In genomic region chr13:49044145-49044561, GRCm38 (mm10) we compare ENCODE assay signal across 15 mouse cellular contexts.
A peak's percentile ranks its signal among the peaks of the same experiment; 100 is the strongest.
DNase-seq lines count a peak whose midpoint lies in the region; ATAC-seq lines count a peak whose summit lies in the region.
"Had no signal": no experiment of that assay in that cellular context is flagged by ENCODE, and none has a peak within 500 bp of the region (broad histone marks: within the 10 kb centered on the region; RNA-seq: fewer than 3 reads in every experiment).

No protein-coding gene starts in this region.

- no peaks in the 10 kb centered on the region for H3K27me3 ChIP-seq in heart, embryonic 11.5 days (ENCODE audit: control insufficient read depth, insufficient read depth, low read length)
- H3K27me3 ChIP-seq in forebrain, embryonic 16.5 days (replicated peaks; ENCODE audit: control insufficient read depth, insufficient read depth, low read length), result no peaks in the 10 kb centered on the region
- no peaks in the 10 kb centered on the region for H3K27me3 ChIP-seq in neural tube, embryonic 11.5 days (ENCODE audit: control insufficient read depth, insufficient read depth, low read length)
- H3K27me3 ChIP-seq: heart, embryonic 13.5 days had no signal

- H3K9ac ChIP-seq in heart, embryonic 11.5 days (ENCODE audit: low read depth, low read length), result 0 out of 2 replicates have a peak overlapping the region, but pooled peaks have one; percentile 16
- H3K9ac ChIP-seq in forebrain, embryonic 16.5 days (replicated peaks; ENCODE audit: low read depth, low read length), result no peak overlapping the region; the same call in 1 of the 2 replicates
- peak overlapping the region; percentile 33; the same call in 1 of the 2 replicates for H3K9ac ChIP-seq in neural tube, embryonic 11.5 days (ENCODE audit: low read length)
- H3K9ac ChIP-seq: heart, embryonic 13.5 days had no signal

- H3K36me3 ChIP-seq in heart, embryonic 11.5 days (ENCODE audit: control insufficient read depth, insufficient read depth, low read length), result no peaks in the 10 kb centered on the region
- H3K36me3 ChIP-seq in forebrain, embryonic 16.5 days (ENCODE audit: control insufficient read depth, insufficient read depth), result peaks cover 18% of the 10 kb centered on the region; the same call in 1 of the 2 replicates
- H3K36me3 ChIP-seq in neural tube, embryonic 11.5 days (ENCODE audit: control insufficient read depth, insufficient read depth, low read length), result peaks cover 2% of the 10 kb centered on the region
- H3K36me3 ChIP-seq: heart, embryonic 13.5 days had no signal

- WGBS in heart, embryonic 11.5 days (ENCODE audit: insufficient replicate concordance), result 66% methylated on average over 10 of the region's 10 CpGs
- 9% methylated on average over 10 of the region's 10 CpGs for WGBS in forebrain, embryonic 16.5 days
- WGBS in neural tube, embryonic 11.5 days, result 33% methylated on average over 10 of the region's 10 CpGs

- intact Hi-C loops in heart, postnatal 14 days (cut with DNase I), result no loop called here

- no peak overlapping the region for H3K27ac ChIP-seq in heart, embryonic 11.5 days (ENCODE audit: low read depth, low read length)
- no peak overlapping the region for H3K27ac ChIP-seq in forebrain, embryonic 16.5 days (ENCODE audit: low read length)
- H3K27ac ChIP-seq in neural tube, embryonic 11.5 days (ENCODE audit: low read depth, low read length), result peak overlapping the region; percentile 50; the same call in 1 of the 2 replicates
- H3K27ac ChIP-seq: heart, embryonic 13.5 days; left cerebral cortex, adult 2 months had no signal

- no peaks in the 10 kb centered on the region for H3K4me1 ChIP-seq in heart, embryonic 11.5 days (ENCODE audit: control insufficient read depth, insufficient read depth, low read length)
- peaks cover 5% of the 10 kb centered on the region; the same call in 1 of the 2 replicates for H3K4me1 ChIP-seq in forebrain, embryonic 16.5 days (replicated peaks; ENCODE audit: control insufficient read depth, insufficient read depth, low read length)
- no peaks in the 10 kb centered on the region for H3K4me1 ChIP-seq in neural tube, embryonic 11.5 days (ENCODE audit: control insufficient read depth, insufficient read depth, low read length)
- H3K4me1 ChIP-seq: heart, embryonic 13.5 days had no signal

- DNase-seq in heart, postnatal 14 days, result no peak
- peak; percentile 36 for DNase-seq in embryo, embryonic 9.5 days (ENCODE audit: extremely low spot score)
- DNase-seq in neural tube, embryonic 11.5 days (ENCODE audit: low spot score), result peak; percentile 42
- DNase-seq in kidney, postnatal 25 days, result no peak
- DNase-seq in urinary bladder, adult 2 months (ENCODE audit: low spot score), result no peak
- no peak for DNase-seq in B cell, adult 2 months
- DNase-seq: adrenal gland, postnatal 14 days; cerebellum, postnatal 36 days; gastrocnemius, postnatal 14 days; kidney, postnatal 36 days had no signal

- ATAC-seq in heart, embryonic 11.5 days (replicated peaks; ENCODE audit: insufficient number of reproducible peaks, low FRiP score, low TSS enrichment), result no peak
- ATAC-seq in forebrain, embryonic 16.5 days, result peak; percentile 28; the same call in 1 of the 2 replicates
- no peak for ATAC-seq in neural tube, embryonic 11.5 days (ENCODE audit: insufficient read depth, low FRiP score, low TSS enrichment)

- no peak overlapping the region for H3K4me2 ChIP-seq in heart, embryonic 11.5 days
- no peak overlapping the region for H3K4me2 ChIP-seq in forebrain, embryonic 16.5 days (ENCODE audit: low read length)
- H3K4me2 ChIP-seq in neural tube, embryonic 11.5 days (ENCODE audit: low read depth), result no peak overlapping the region
- H3K4me2 ChIP-seq: heart, embryonic 13.5 days; liver, embryonic 11.5 days had no signal

- no peak overlapping the region for H3K4me3 ChIP-seq in heart, embryonic 11.5 days (ENCODE audit: low read depth, low read length)
- H3K4me3 ChIP-seq in forebrain, embryonic 16.5 days (replicated peaks; ENCODE audit: low read length), result no peak overlapping the region
- H3K4me3 ChIP-seq in neural tube, embryonic 11.5 days (ENCODE audit: low read depth, low read length), result no peak overlapping the region
- H3K4me3 ChIP-seq: heart, embryonic 13.5 days; left cerebral cortex, adult 2 months had no signal

- H3K9me3 ChIP-seq in heart, embryonic 11.5 days (replicated peaks; ENCODE audit: control insufficient read depth, low read length), result no peaks in the 10 kb centered on the region
- no peaks in the 10 kb centered on the region for H3K9me3 ChIP-seq in forebrain, embryonic 16.5 days (ENCODE audit: control insufficient read depth, low read length)
- H3K9me3 ChIP-seq in neural tube, embryonic 11.5 days (ENCODE audit: control insufficient read depth, low read length), result no peaks in the 10 kb centered on the region
- H3K9me3 ChIP-seq: heart, embryonic 13.5 days had no signal

Comparison
In these comparisons a context has a peak if more than half of its experiments do, and no peak if none do; other contexts are left out.
1. DNase-seq: peak in embryo, embryonic 9.5 days (single experiment) and neural tube, embryonic 11.5 days (single experiment); none in heart, postnatal 14 days (0 of 2), kidney, postnatal 25 days (0 of 2), urinary bladder, adult 2 months (single experiment) and B cell, adult 2 months (0 of 2).